Mouse (Mus musculus): Measurements from ENCODE around the gene Zkscan7.
"Not testable (repeated sequence)": the region's sequence is repeated elsewhere in the genome, so short reads cannot be mapped to it uniquely, and the experiment has no call there.

Gene Zkscan7
- long read RNA-seq, experiment 1, partial matches to known transcripts: 1 of 2 reads
- long read RNA-seq, experiment 1, other reads (novel, unspliced or antisense): 1 of 2 reads
- long read RNA-seq, experiment 2, partial matches to known transcripts: 0 of 2 reads
- long read RNA-seq, experiment 2, other reads (novel, unspliced or antisense): 2 of 2 reads

- intact Hi-C loops (cut with DNase I): loop anchor here (5.0 to 10.0 kb wide), 2 partner anchors 78 to 151 kb away; partner anchors contain the start of gene Tcaim
Observed at GRCm38 (mm10) chr9:122885385-122885784, at the start of gene Zkscan7. Gene Zkscan7, plus strand, starts transcription at chr9:122885685.

GRCm38 (mm10) chr9:122836126-122836525, 49.4 kb upstream of the Zkscan7 start:
- intact Hi-C loops (cut with DNase I): no loop called here

- intact Hi-C loops (cut with DNase I): no loop called here
Observed at GRCm38 (mm10) chr9:122836790-122837189, 48.7 kb upstream of the Zkscan7 start.

- intact Hi-C loops (cut with DNase I): no loop called here
Observed at GRCm38 (mm10) chr9:122837216-122837615, 48.3 kb upstream of the Zkscan7 start.

- intact Hi-C loops (cut with DNase I): no loop called here
Observed at GRCm38 (mm10) chr9:122837680-122838079, 47.8 kb upstream of the Zkscan7 start.

- intact Hi-C loops (cut with DNase I): no loop called here
Observed at GRCm38 (mm10) chr9:122843760-122844159, 41.7 kb upstream of the Zkscan7 start, which contains the start of gene Gm35549. Gene Gm35549, minus strand, starts transcription at chr9:122844035.

- intact Hi-C loops (cut with DNase I): no loop called here
Observed at GRCm38 (mm10) chr9:122845621-122846020, 39.9 kb upstream of the Zkscan7 start.

- intact Hi-C loops (cut with DNase I): no loop called here
Observed at GRCm38 (mm10) chr9:122846156-122846555, 39.3 kb upstream of the Zkscan7 start.

GRCm38 (mm10) chr9:122847811-122848311, 37.6 kb upstream of the Zkscan7 start:
- intact Hi-C loops (cut with DNase I): not testable (repeated sequence)

GRCm38 (mm10) chr9:122854526-122854925, 31.0 kb upstream of the Zkscan7 start:
- intact Hi-C loops (cut with DNase I): no loop called here

GRCm38 (mm10) chr9:122855141-122855540, 30.3 kb upstream of the Zkscan7 start:
- intact Hi-C loops (cut with DNase I): not testable (repeated sequence)

GRCm38 (mm10) chr9:122855617-122856016, 29.9 kb upstream of the Zkscan7 start:
- intact Hi-C loops (cut with DNase I): no loop called here

GRCm38 (mm10) chr9:122856716-122857115, 28.8 kb upstream of the Zkscan7 start:
- intact Hi-C loops (cut with DNase I): no loop called here

GRCm38 (mm10) chr9:122860752-122861151, 24.7 kb upstream of the Zkscan7 start:
- intact Hi-C loops (cut with DNase I): no loop called here

GRCm38 (mm10) chr9:122863731-122864130, 21.8 kb upstream of the Zkscan7 start:
- intact Hi-C loops (cut with DNase I): no loop called here

- intact Hi-C loops (cut with DNase I): no loop called here
Observed at GRCm38 (mm10) chr9:122864848-122865247, 20.6 kb upstream of the Zkscan7 start.

GRCm38 (mm10) chr9:122865697-122866166, 19.8 kb upstream of the Zkscan7 start, which contains the start of gene Zfp445:
Gene Zfp445, minus strand, starts transcription at chr9:122866006.
- intact Hi-C loops (cut with DNase I): no loop called here

- intact Hi-C loops (cut with DNase I): no loop called here
Observed at GRCm38 (mm10) chr9:122866192-122866591, 19.3 kb upstream of the Zkscan7 start.

GRCm38 (mm10) chr9:122872595-122872994, 12.9 kb upstream of the Zkscan7 start:
- intact Hi-C loops (cut with DNase I): no loop called here

- intact Hi-C loops (cut with DNase I): no loop called here
Observed at GRCm38 (mm10) chr9:122874653-122875052, 10.8 kb upstream of the Zkscan7 start.

- intact Hi-C loops (cut with DNase I): no loop called here
Observed at GRCm38 (mm10) chr9:122875145-122875544, 10.3 kb upstream of the Zkscan7 start.

- intact Hi-C loops (cut with DNase I): loop anchor here (5.0 to 10.0 kb wide), 2 partner anchors 79 to 152 kb away; partner anchors contain the start of gene Tcaim
Observed at GRCm38 (mm10) chr9:122886372-122887179, 1.1 kb downstream of the Zkscan7 start.
